Mouse (Mus musculus) cortical plate, adult 2 months (tissue): ENCODE measurements around the gene Mars.

Experiments
- CTCF ChIP-seq: fragments of 200-500 bp; IDR thresholded peaks from 2 replicates; pipeline ENCODE4 v1.5.1; 2011; ENCODE audit warnings: mild to moderate bottlenecking, control low read depth, low read length; ENCODE audit not compliant: insufficient read depth; ENCODE audit errors: extremely low read depth
- POLR2A ChIP-seq: fragments of 200-500 bp; IDR thresholded peaks from 2 replicates; pipeline ENCODE4 v1.6.1; 2011; ENCODE audit warnings: mild to moderate bottlenecking, low read length, control low read depth; ENCODE audit not compliant: insufficient read depth; ENCODE audit errors: extremely low read depth

DNA sequence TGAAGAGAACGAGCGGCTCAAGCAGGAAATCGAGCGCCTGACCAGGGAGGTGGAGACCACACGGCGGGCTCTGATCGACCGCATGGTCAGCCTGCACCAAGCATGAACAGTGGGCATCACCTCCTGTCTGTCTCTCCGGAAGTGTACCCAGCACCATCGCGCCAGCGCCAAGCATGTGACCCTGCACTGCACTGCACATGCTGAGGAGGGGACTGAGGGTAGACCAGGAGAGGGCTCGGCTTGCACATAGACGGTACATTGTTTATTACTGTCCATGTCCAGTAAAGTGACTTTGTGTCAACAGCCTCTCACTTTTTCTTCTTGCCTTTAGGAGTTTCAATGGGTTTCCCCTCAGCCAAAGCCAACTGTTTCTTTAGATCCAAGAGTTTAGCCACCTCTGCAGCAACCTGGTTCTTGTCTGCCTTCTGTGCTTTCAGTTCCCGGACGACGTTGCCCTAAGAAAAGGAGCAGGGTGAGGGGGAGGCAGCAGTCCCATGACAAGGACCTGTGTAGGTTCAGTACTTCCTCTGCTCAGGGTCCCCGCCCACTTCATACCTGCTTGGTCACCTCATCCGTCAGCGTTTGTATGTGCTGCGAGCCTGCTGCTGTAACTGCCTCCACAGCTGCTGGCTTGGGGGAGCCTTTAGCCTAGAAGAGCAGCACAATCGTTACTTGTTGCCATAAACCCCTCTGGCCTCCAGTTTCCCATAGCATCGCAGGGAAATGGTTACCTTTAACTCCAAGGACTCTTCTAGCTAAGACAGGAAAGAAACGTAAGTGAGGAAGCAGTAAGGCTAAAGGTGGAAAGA, 15.4 kb downstream of the Mars start:
- TF ChIP-seq CTCF (no peak), POLR2A (no peak)
